Mouse (Mus musculus) embryonic stem cell, embryonic (primary cell): ENCODE results near the gene Pcolce.

Experiments
- CTCF ChIA-PET, 4 experiments: fragments of 300-600 bp in 2 of 4; fragments of 350-600 bp in 2 of 4; sonication (Branson Sonifier 250); formaldehyde crosslinking; loops; one replicate each; lab custom pipeline; 2022; ENCODE audit warnings: inconsistent platforms in 2 of 4; lab: Charles Lee
- POLR2A ChIA-PET, 4 experiments: fragments of 300-600 bp in 2 of 4; fragments of 350-600 bp in 2 of 4; sonication (Branson Sonifier 250); formaldehyde crosslinking; loops; one replicate each; lab custom pipeline; 2022; ENCODE audit warnings: antibody characterized with exemption in 4 of 4, inconsistent platforms in 1 of 4; lab: Charles Lee

Gene Pcolce

GRCm38 (mm10) chr5:137613550-137613949, at the start of gene Pcolce:
TSS of gene Pcolce (minus strand) at chr5:137613784.
- ChIA-PET CTCF (interaction anchor here (0.6 to 1.7 kb wide), 17 partner anchors 8 to 604 kb away, joined by 3 to 6 read pairs (median 3); partner anchors contain the start of genes Fbxo24 (in 1 of the 4), Lrch4 (in 1 of the 4), Pop7 (in 1 of the 4) and Sap25 (in 1 of the 4)), POLR2A (interaction anchor here (0.6 to 6.4 kb wide), 30 partner anchors 8 to 672 kb away, joined by 3 to 126 read pairs (median 4); partner anchors contain the start of genes Fbxo24 (in 3 of the 4), Gm20605 (in 3 of the 4), Lrch4 (in 3 of the 4) and Mospd3 (in 2 of the 4))

GRCm38 (mm10) chr5:137663057-137663456, 49.5 kb upstream of the Pcolce start:
- CTCF ChIA-PET: interaction anchor here in 3 of 4 experiments (0.6 to 1.6 kb wide), 4 partner anchors 11 to 103 kb away, joined by 3 to 4 read pairs (median 4); partner anchors contain the start of gene Sap25 (in 1 of the 3)
- POLR2A ChIA-PET: interaction anchor here in 2 of 4 experiments (0.6 to 2.4 kb wide), 5 partner anchors 8 to 104 kb away, joined by 3 to 12 read pairs (median 4); partner anchors contain the start of genes Agfg2 (in 1 of the 2), Fbxo24 (in 1 of the 2) and Lrch4 (in 1 of the 2)

- CTCF ChIA-PET: interaction anchor here in 2 of 4 experiments (0.6 to 1.5 kb wide), 4 partner anchors 19 to 82 kb away, joined by 3 read pairs; partner anchors contain the start of gene Sap25 (in 1 of the 2)
- POLR2A ChIA-PET: interaction anchor here in 2 of 4 experiments (0.7 to 1.5 kb wide), 8 partner anchors 9 to 85 kb away, joined by 3 to 5 read pairs (median 3); no protein-coding TSS in a partner anchor
Observed at GRCm38 (mm10) chr5:137660064-137660688, 46.6 kb upstream of the Pcolce start.

- ChIA-PET CTCF (interaction anchor here (0.5 to 4.0 kb wide), 95 partner anchors 9 to 1811 kb away, joined by 3 to 56 read pairs (median 4); partner anchors contain the start of genes Sap25 (in 3 of the 4), Pcolce (in 2 of the 4), Ppp1r35 (in 2 of the 4) and Agfg2 (in 1 of the 4)), POLR2A (interaction anchor here in 3 of 4 experiments (0.6 to 1.6 kb wide), 25 partner anchors 11 to 1694 kb away, joined by 3 to 8 read pairs (median 4); partner anchors contain the start of genes Sap25 (in 2 of the 3), Agfg2 (in 1 of the 3), Irs3 (in 1 of the 3) and Tsc22d4 (in 1 of the 3))
Observed at GRCm38 (mm10) chr5:137656977-137657376, 43.4 kb upstream of the Pcolce start.

GRCm38 (mm10) chr5:137654746-137655145, 41.2 kb upstream of the Pcolce start:
- CTCF ChIA-PET: interaction anchor here (0.5 to 7.7 kb wide), 41 partner anchors 9 to 1663 kb away, joined by 3 to 87 read pairs (median 3); partner anchors contain the start of genes Sap25 (in 3 of the 4), Pop7 (in 2 of the 4), Irs3 (in 1 of the 4) and Pcolce (in 1 of the 4)
- POLR2A ChIA-PET: interaction anchor here in 3 of 4 experiments (0.6 to 2.5 kb wide), 15 partner anchors 9 to 130 kb away, joined by 3 to 8 read pairs (median 3); partner anchors contain the start of gene Sap25 (in 2 of the 3)

GRCm38 (mm10) chr5:137653366-137653765, 39.8 kb upstream of the Pcolce start:
- CTCF ChIA-PET: interaction anchor here (0.5 to 7.7 kb wide), 24 partner anchors 9 to 1840 kb away, joined by 3 to 87 read pairs (median 4); partner anchors contain the start of genes Sap25 (in 3 of the 4), Gigyf1 (in 1 of the 4), Pcolce (in 1 of the 4) and Pop7 (in 1 of the 4)
- POLR2A ChIA-PET: interaction anchor here (0.5 to 2.5 kb wide), 12 partner anchors 12 to 532 kb away, joined by 3 to 8 read pairs (median 4); partner anchors contain the start of genes Sap25 (in 2 of the 4) and Pcolce (in 1 of the 4)

- ChIA-PET POLR2A (interaction anchor here in 3 of 4 experiments (0.8 to 4.0 kb wide), 13 partner anchors 9 to 432 kb away, joined by 3 to 19 read pairs (median 4); partner anchors contain the start of genes Sap25 (in 2 of the 3), Pcolce (in 1 of the 3), Pop7 (in 1 of the 3) and Zkscan1 (in 1 of the 3)), CTCF (interaction anchor here (0.5 to 7.7 kb wide), 33 partner anchors 9 to 783 kb away, joined by 3 to 87 read pairs (median 4); partner anchors contain the start of genes Sap25 (in 4 of the 4), Gigyf1 (in 2 of the 4), Pop7 (in 2 of the 4) and Agfg2 (in 1 of the 4))
Observed at GRCm38 (mm10) chr5:137652474-137652873, 38.9 kb upstream of the Pcolce start.

- POLR2A ChIA-PET: interaction anchor here in 3 of 4 experiments (0.6 to 4.0 kb wide), 25 partner anchors 9 to 720 kb away, joined by 3 to 19 read pairs (median 3); partner anchors contain the start of genes Mospd3 (in 2 of the 3), Sap25 (in 2 of the 3), Agfg2 (in 1 of the 3) and Pop7 (in 1 of the 3)
- CTCF ChIA-PET: interaction anchor here (0.6 to 7.7 kb wide), 15 partner anchors 8 to 360 kb away, joined by 3 to 87 read pairs (median 5); partner anchors contain the start of genes Sap25 (in 3 of the 4) and Pop7 (in 1 of the 4)
Observed at GRCm38 (mm10) chr5:137649669-137650571, 36.3 kb upstream of the Pcolce start.

- POLR2A ChIA-PET: interaction anchor here in 3 of 4 experiments (0.7 to 4.0 kb wide), 17 partner anchors 8 to 719 kb away, joined by 3 to 19 read pairs (median 4); partner anchors contain the start of genes Sap25 (in 2 of the 3), Agfg2 (in 1 of the 3) and Mospd3 (in 1 of the 3)
- CTCF ChIA-PET: interaction anchor here in 3 of 4 experiments (1.3 to 7.7 kb wide), 5 partner anchors 8 to 147 kb away, joined by 3 to 87 read pairs (median 9); partner anchors contain the start of genes Sap25 (in 2 of the 3) and Pop7 (in 1 of the 3)
Observed at GRCm38 (mm10) chr5:137649251-137649650, 35.7 kb upstream of the Pcolce start.

- CTCF ChIA-PET: interaction anchor here in 1 of 4 experiments (1.2 to 7.7 kb wide), 2 partner anchors 6 to 9 kb away, joined by 4 to 87 read pairs; partner anchors contain the start of gene Sap25
- POLR2A ChIA-PET: interaction anchor here in 2 of 4 experiments (0.8 to 1.2 kb wide), 4 partner anchors 9 to 112 kb away, joined by 3 to 4 read pairs (median 3); partner anchors contain the start of genes Fbxo24 (in 1 of the 2) and Lrch4 (in 1 of the 2)
Observed at GRCm38 (mm10) chr5:137647827-137648601, 34.4 kb upstream of the Pcolce start.

GRCm38 (mm10) chr5:137645652-137646091, 32.1 kb upstream of the Pcolce start, which contains the start of gene Irs3:
TSS of gene Irs3 (minus strand) at chr5:137645714.
- ChIA-PET POLR2A (interaction anchor here in 3 of 4 experiments (0.7 to 9.6 kb wide), 6 partner anchors 11 to 114 kb away, joined by 3 to 163 read pairs (median 4); partner anchors contain the start of genes Fbxo24 (in 1 of the 3), Gm20605 (in 1 of the 3) and Lrch4 (in 1 of the 3)), CTCF (interaction anchor here (0.6 to 1.9 kb wide), 5 partner anchors 9 to 114 kb away, joined by 3 to 7 read pairs (median 4); no protein-coding TSS in a partner anchor)

- CTCF ChIA-PET: interaction anchor here (0.6 to 6.4 kb wide), 9 partner anchors 6 to 115 kb away, joined by 3 to 87 read pairs (median 6); no protein-coding TSS in a partner anchor
- POLR2A ChIA-PET: interaction anchor here in 2 of 4 experiments (0.6 to 9.6 kb wide), 10 partner anchors 11 to 307 kb away, joined by 3 to 163 read pairs (median 4); partner anchors contain the start of genes Fbxo24 (in 2 of the 2), Gm20605 (in 2 of the 2), Lrch4 (in 2 of the 2) and Ppp1r35 (in 1 of the 2)
Observed at GRCm38 (mm10) chr5:137645091-137645651, 31.6 kb upstream of the Pcolce start.

- ChIA-PET POLR2A (interaction anchor here in 3 of 4 experiments (0.6 to 9.6 kb wide), 27 partner anchors 8 to 306 kb away, joined by 3 to 163 read pairs (median 4); partner anchors contain the start of genes Fbxo24 (in 2 of the 3), Gm20605 (in 2 of the 3), Lrch4 (in 2 of the 3) and Pcolce (in 2 of the 3)), CTCF (interaction anchor here (0.6 to 6.4 kb wide), 15 partner anchors 7 to 155 kb away, joined by 3 to 87 read pairs (median 6); partner anchors contain the start of genes Fbxo24 (in 1 of the 4), Gm20605 (in 1 of the 4) and Lrch4 (in 1 of the 4))
Observed at GRCm38 (mm10) chr5:137644484-137644883, 30.9 kb upstream of the Pcolce start.

- POLR2A ChIA-PET: interaction anchor here in 2 of 4 experiments (0.6 to 9.6 kb wide), 16 partner anchors 8 to 243 kb away, joined by 3 to 163 read pairs (median 4); partner anchors contain the start of genes Fbxo24 (in 2 of the 2), Gm20605 (in 2 of the 2), Lrch4 (in 2 of the 2) and Tsc22d4 (in 1 of the 2)
- CTCF ChIA-PET: interaction anchor here in 3 of 4 experiments (0.7 to 6.4 kb wide), 13 partner anchors 9 to 124 kb away, joined by 3 to 87 read pairs (median 6); partner anchors contain the start of genes Fbxo24 (in 1 of the 3), Gigyf1 (in 1 of the 3), Gm20605 (in 1 of the 3) and Lrch4 (in 1 of the 3)
Observed at GRCm38 (mm10) chr5:137642886-137643285, 29.3 kb upstream of the Pcolce start.
